Mouse (Mus musculus) bone marrow macrophage, adult 2 months (primary cell): ENCODE data around the gene Atg7.

Experiments
- CTCF ChIP-seq: IDR thresholded peaks from 2 replicates; pipeline ENCODE4 v1.5.1; 2012; ENCODE audit warnings: low read depth, mild to moderate bottlenecking, low read length, moderate library complexity
- POLR2A ChIP-seq: IDR thresholded peaks from 2 replicates; pipeline ENCODE4 v1.6.1; 2012; ENCODE audit warnings: mild to moderate bottlenecking, low read depth, low read length, borderline replicate concordance

DNA sequence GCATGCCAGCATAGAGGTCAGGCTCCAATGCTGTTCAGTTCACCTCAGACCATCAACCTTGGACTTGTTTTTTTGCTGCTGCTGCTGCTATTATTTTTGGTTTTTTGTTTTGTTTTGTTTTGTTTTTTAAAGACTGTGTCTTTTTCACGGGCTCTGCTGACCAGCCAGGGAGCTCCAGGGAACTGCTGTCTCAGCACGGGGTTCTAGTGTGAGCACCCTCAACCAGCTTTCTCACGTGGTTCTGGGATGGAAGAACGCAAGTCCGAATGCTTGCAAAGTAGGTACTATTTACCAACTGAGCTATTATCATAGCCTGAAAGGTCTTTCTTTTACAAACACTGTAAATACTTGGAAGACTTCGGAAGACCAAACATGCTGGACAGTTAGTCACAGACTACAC, 233.6 kb downstream of the Atg7 start:
- TF ChIP-seq CTCF: no peak
- TF ChIP-seq POLR2A: no peak
